Mouse (Mus musculus) common myeloid progenitor, adult 5-6 weeks (primary cell): ENCODE measurements around the gene Ifitm10. TPM values are rescaled to one million over a fixed set of nuclear protein-coding genes. Genes with fewer than 3 reads are reported as not detected.
"Not testable (repeated sequence)": the region's sequence is repeated elsewhere in the genome, so short reads cannot be mapped to it uniquely, and the experiment has no call there.

Experiments used
- ATAC-seq: replicated peaks from 2 replicates; pipeline ENCODE4 v1.8.0; 2016; ENCODE audit warnings: low read depth, mild to moderate bottlenecking, moderate TSS enrichment, inconsistent platforms; ENCODE audit not compliant: poor library complexity, severe bottlenecking
- total RNA-seq: library from RNA; stranded (forward); fragments of 200-1000, 187-1606 nt; gene quantifications from 2 replicates; pipeline ENCODE4 v1.2.3, GENCODE M21; 2017

Ifitm10 gene
- total RNA-seq, 1 experiment from 2014 or later: not detected

GRCm38 (mm10) chr7:142371768-142372661 lies 1.5 kb downstream of the Ifitm10 start:
- ATAC-seq: peak; percentile 23

GRCm38 (mm10) chr7:142371398-142371767 lies 2.2 kb downstream of the Ifitm10 start:
- peak; percentile 19 for ATAC-seq

- ATAC-seq: no peak
Measured at GRCm38 (mm10) chr7:142370937-142371336, 2.6 kb downstream of the Ifitm10 start.

DNA sequence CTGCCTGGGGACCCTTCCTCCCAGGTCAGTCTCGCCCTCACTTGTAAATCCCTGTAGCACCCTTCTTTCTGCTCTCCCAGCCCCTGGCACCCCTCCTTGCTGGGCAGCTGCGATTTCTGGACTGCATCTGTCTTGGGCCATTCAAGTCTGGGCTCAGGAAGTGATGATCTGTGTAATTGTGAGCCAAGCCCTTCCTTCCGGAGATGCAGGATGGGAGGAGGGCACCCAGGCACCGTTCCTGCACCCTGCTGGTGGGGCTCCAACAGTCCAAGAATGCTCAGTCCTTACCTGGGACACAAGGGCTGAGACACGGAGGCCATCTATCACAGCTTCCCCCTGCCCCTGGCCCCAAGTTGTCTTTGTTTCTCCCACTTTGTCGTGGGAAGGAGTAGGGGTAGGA lies 3.7 kb downstream of the Ifitm10 start:
- ATAC-seq: no peak

GRCm38 (mm10) chr7:142368856-142369255 lies 4.7 kb downstream of the Ifitm10 start:
- ATAC-seq: no peak

- ATAC-seq: no peak
Measured at GRCm38 (mm10) chr7:142363107-142363506, 10.4 kb downstream of the Ifitm10 start.

DNA sequence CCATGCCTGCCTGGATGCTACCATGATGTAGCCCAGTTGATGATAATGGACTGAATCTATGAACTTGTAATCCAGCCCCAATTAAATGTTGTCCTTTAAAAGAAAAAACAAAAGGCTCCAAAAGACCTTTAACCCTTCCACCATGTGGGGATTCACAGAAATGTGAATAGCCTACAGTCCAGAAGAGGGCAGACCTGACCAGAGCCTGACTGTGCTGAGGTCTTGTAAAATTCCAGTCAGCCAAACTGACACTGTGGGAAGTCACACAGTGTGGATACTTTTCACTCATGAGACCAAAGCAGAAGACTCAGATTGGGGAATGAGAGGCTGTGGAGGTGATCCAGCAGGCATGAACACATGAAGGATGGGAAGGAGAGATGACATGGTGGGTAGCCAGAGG lies 12.8 kb downstream of the Ifitm10 start:
- ATAC-seq: 0 out of 2 replicates have a peak, but pooled peaks have one; percentile 48

DNA sequence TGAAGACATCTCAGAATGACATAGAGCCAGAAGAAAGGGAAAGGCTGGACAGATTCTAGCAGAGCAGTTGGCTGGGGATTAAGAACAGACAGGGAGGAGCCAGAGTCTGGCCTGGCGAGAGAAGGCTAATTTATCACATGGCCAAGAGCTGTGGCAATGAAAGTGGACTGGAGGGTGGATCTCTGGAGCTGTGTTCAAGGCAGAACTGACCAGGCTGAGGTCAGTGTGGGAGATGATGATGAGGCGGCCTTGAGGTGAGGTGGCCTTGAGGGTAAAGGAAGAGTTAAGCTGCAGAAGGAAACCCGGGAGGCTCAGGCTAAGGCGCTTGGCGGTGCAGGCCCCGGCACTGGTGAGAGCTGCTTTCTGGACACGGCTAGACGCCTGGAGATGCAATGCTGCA lies 14.4 kb downstream of the Ifitm10 start:
- no peak for ATAC-seq

DNA sequence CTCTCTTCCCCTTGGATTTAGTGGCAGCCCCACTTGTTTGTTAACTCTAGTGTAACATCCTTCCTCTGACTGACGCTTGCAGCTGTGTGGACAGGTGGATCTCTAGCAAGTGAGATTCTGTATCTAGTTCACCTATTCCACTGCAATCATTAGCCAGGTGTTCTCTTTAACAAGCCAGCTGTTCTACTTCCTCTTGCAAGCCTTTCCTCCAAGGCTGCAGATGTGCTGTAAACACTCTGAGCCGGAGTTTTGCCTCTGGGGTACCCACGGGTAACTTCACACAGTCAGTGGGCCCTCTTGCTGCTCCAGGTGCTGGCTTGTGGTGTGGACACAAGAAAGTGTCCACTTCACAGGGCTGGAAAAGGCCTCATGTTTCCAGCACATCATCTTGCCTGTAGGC lies 16.0 kb downstream of the Ifitm10 start:
- ATAC-seq: no peak

- peak; percentile 19; the same call in 1 of the 2 replicates for ATAC-seq
Measured at GRCm38 (mm10) chr7:142354661-142355233, 18.8 kb downstream of the Ifitm10 start.

- ATAC-seq: peak; percentile 77
Measured at GRCm38 (mm10) chr7:142353854-142354253, 19.7 kb downstream of the Ifitm10 start.

DNA sequence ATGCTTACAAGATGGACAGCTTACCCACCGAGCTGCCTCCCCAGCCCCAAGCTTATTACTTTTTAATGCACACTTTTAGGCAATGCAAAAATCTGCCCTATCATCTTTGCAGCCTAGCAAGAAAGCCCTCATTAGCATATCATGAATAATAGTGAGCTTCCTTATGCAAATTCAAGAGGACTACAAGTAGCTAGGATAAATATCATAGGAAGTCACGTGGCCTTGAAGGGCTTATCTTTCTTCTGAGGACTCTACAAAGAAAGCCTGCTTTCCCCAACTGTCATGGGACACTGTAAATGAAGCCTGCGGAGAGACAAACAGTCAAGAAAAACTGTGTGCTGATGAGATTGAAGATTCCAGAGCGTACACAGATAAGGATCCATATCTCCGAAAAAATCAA lies 22.0 kb downstream of the Ifitm10 start:
- ATAC-seq: peak; percentile 50; the same call in 1 of the 2 replicates

- ATAC-seq: no peak
Measured at GRCm38 (mm10) chr7:142349308-142349961, 24.1 kb downstream of the Ifitm10 start.

GRCm38 (mm10) chr7:142347542-142347941 lies 26.0 kb downstream of the Ifitm10 start:
- ATAC-seq: no peak

DNA sequence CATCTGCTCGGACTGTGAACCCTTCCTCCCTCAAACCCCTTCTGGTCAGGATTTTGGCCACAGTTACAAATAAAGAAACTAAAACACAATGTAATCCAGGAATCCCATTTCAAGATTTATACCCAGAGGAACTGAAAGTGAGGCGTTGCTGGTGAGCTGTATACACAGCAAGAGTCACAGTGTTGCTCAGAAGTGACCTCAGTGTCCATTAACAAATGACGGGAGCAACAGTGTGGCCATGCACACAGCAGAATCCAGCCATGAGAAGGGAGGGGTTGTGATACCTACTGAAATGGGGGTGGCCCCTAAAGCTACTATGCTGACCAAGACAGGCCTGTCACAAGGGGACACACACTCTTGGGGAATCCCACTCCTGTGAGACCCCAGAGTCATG lies 31.3 kb downstream of the Ifitm10 start:
- 0 out of 2 replicates have a peak, but pooled peaks have one; percentile 16 for ATAC-seq

DNA sequence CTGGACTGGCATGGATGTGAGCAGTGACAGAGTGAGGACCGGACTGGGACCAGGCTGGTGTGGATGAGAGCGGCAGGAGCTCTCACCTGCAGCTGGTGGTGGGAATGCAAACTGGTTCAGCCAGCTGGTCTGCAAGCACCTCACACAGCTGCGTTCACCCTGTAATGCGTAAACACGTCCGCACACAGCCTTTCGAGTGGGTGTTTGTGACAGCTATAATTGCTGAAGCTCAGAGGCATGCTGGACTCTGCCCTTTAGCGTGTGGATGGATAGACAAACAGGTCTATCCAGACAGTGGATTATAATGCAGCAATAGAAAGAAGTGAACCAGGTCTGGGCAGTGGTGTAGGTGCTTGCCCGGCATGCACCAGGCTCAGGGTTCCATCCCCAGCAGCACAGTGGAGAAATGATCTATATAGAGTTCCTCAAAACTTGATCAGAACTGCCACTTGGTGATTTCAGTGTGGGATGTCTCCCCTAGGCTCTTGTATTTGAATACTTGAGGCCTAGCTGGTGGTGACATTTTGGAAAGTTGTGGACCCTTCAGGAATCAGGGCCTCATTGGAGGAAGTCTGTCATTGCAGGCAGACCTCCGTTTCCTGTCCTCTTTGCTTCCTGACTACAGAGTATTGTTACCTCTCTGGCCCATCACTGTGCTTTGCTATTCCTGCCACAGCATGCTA lies 31.8 kb downstream of the Ifitm10 start:
- 0 out of 2 replicates have a peak, but pooled peaks have one; percentile 26 for ATAC-seq

- peak; percentile 93 for ATAC-seq
Measured at GRCm38 (mm10) chr7:142340269-142340970, 33.1 kb downstream of the Ifitm10 start.

DNA sequence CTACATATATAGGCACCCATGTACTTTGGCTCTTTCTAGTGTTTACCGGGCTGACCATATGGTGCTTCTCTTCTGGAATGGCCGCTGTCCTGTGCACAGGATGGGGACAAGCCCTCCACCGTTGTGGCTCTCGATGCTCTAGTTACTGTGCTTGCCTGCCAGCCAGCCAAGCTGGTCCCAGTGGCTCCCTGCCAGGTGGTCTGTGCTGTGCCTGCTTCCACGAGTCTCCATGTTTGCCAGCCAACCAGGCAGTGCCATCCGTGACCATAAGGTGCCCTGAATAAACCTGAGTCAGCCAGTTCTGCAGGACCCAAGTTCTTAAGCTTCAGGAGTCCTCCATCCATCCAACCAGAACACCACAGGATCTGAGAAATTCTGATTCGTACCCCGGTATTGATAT lies 38.4 kb downstream of the Ifitm10 start:
- ATAC-seq: no peak

DNA sequence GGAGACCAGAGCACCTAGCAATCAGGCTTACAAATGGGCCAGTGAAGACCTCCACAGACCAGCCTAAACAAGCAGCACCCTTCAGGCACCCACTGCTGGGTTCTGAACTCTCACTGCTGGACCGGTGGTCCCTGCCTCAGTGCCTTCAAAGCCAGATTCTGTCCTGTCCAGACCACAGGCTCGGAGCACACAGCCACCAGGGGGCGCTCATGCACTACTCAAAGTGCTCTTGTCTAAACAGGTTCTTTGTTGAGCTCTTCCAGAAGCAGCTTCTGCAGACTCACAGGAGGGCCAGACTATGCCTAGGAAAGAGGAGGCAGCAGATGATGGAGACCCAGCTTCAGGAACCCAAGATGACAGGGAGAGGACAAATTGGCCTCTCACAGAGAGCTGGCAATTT lies 39.3 kb downstream of the Ifitm10 start:
- peak; percentile 91 for ATAC-seq

DNA sequence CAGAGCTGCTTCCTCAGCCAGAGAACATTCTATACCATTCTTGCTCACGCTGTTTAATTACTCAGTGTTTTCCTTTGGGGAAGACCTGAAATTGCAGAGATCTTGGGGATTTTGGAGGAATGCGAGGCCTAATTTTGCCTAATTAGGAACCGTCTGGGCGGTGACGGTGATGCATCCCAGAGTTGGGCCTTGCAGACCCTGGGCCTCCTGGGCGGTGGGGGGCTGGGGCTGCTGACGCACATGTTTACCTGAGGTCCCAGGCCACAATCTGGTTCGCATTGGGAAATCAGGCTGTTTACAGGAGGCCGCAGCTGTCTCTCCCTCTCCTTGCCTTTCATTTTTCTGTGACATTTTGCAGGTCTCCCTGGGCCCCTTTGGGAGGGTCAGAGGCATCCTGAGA lies 40.8 kb downstream of the Ifitm10 start:
- ATAC-seq: not testable (repeated sequence)
